Mouse (Mus musculus): Measurements from ENCODE around the gene Ube2d3. TPM values are rescaled to one million over a fixed set of nuclear protein-coding genes. Genes with fewer than 3 reads are reported as not detected.

The Ube2d3 gene
- polyA plus RNA-seq, 1 experiment from 2014 or later = 586 TPM

DNA sequence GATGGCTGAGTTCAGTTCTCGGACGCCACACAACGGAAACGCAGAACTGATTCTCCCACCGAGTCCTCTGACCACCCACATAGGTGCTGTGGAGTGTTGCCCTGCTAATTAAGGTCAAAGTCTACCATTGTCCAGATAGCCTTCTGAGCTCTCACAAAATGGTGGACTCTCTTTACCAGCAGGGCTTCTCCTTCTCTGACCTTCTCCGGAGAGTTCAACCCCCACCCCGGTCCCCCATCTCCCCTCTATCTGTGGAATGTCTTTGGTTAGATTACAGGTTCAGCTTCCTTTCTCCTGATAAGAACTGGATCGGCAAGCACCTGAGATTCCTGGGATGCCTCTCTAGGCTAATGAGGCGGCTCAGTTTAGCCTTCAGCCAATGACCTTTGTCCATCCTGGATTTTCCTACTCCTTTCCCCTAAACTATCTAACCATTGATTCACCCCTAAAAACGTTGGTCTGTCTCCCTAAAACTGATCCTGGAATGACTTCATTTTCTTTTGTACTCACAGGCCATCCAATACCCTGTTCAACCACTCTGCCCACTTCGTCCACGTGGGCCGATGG lies 68.0 kb downstream of the Ube2d3 start:
- H3K36me3 ChIP-seq (ENCODE audit: insufficient read depth) = no peaks in the 10 kb centered on the region
- no peak overlapping the region for H3K4me2 ChIP-seq
- no peaks in the 10 kb centered on the region for H3K4me1 ChIP-seq (ENCODE audit: insufficient read depth)
- WGBS = 70% methylated on average over 13 of the region's 13 CpGs
- no peak overlapping the region for H3K4me3 ChIP-seq (ENCODE audit: low read depth, low read length)
- no peak for DNase-seq
- H3K9ac ChIP-seq = no peak overlapping the region
- no peak for TF ChIP-seq CTCF (IDR thresholded peaks at IDR 0.05; ENCODE audit: low read depth)
- H3K27me3 ChIP-seq (ENCODE audit: insufficient read depth, low read length) = no peaks in the 10 kb centered on the region
- ATAC-seq (ENCODE audit: insufficient read depth) = no peak
- no peak overlapping the region for H3K27ac ChIP-seq (ENCODE audit: low read depth)
- H3K9me3 ChIP-seq (ENCODE audit: low read depth, low read length) = no peaks in the 10 kb centered on the region

DNA sequence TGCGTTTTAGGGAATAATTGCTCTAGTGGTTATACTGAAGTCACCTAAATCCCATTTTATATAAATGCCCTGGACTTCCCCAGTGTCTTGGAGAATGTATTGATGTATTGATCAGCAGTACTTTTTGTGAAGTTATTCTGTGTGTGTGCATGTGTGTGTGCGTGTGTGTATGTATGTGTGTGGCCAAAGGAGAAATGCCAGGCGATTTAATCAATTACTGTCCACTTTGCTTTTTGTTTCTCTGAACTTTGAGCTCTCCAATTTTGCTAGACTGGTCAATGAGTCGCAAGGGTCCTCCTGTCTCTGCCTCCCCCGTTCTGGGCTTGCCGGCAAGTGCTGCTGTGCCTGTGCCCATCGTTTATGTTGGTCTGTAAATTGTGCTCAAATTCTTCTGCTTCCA lies 69.6 kb downstream of the Ube2d3 start:
- Histone ChIP-seq H3K4me2 (no peak overlapping the region), H3K27me3 (ENCODE audit: insufficient read depth, low read length) (no peaks in the 10 kb centered on the region), H3K9ac (no peak overlapping the region), H3K36me3 (ENCODE audit: insufficient read depth) (no peaks in the 10 kb centered on the region), H3K27ac (ENCODE audit: low read depth) (no peak overlapping the region), H3K4me3 (ENCODE audit: low read depth, low read length) (no peak overlapping the region), H3K4me1 (ENCODE audit: insufficient read depth) (no peaks in the 10 kb centered on the region), H3K9me3 (ENCODE audit: low read depth, low read length) (no peaks in the 10 kb centered on the region)
- DNase-seq (no peak), ATAC-seq (ENCODE audit: insufficient read depth) (no peak)
- WGBS = 86% methylated on average over 7 of the region's 7 CpGs
- TF ChIP-seq CTCF (IDR thresholded peaks at IDR 0.05; ENCODE audit: low read depth) = no peak

DNA sequence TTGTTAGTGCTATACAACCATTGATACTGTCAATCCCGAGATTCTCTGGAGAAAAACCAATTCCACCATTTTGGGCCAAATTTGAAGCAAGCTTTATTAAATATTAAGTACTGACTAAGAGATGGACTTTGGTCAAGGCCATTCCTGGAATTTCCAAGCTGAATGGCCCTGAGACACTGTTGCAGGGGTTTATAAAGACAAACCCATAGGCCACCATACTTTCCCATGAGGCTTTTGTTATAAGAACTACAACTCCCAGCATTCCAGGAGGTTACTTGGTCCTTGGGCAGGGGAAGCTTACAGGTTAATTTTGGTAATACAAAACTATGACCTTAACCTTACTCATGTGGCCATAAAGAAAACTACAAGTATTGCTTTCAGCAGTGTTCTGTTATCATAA lies 70.2 kb downstream of the Ube2d3 start:
- no peak for DNase-seq
- Histone ChIP-seq H3K27ac (ENCODE audit: low read depth) (no peak overlapping the region), H3K4me2 (no peak overlapping the region), H3K9me3 (ENCODE audit: low read depth, low read length) (no peaks in the 10 kb centered on the region), H3K9ac (no peak overlapping the region), H3K36me3 (ENCODE audit: insufficient read depth) (no peaks in the 10 kb centered on the region), H3K27me3 (ENCODE audit: insufficient read depth, low read length) (no peaks in the 10 kb centered on the region), H3K4me3 (ENCODE audit: low read depth, low read length) (no peak overlapping the region), H3K4me1 (ENCODE audit: insufficient read depth) (no peaks in the 10 kb centered on the region)
- no peak for TF ChIP-seq CTCF (IDR thresholded peaks at IDR 0.05; ENCODE audit: low read depth)
- ATAC-seq (ENCODE audit: insufficient read depth) = no peak
- WGBS = 90% methylated on average over 1 of the region's 1 CpGs

DNA sequence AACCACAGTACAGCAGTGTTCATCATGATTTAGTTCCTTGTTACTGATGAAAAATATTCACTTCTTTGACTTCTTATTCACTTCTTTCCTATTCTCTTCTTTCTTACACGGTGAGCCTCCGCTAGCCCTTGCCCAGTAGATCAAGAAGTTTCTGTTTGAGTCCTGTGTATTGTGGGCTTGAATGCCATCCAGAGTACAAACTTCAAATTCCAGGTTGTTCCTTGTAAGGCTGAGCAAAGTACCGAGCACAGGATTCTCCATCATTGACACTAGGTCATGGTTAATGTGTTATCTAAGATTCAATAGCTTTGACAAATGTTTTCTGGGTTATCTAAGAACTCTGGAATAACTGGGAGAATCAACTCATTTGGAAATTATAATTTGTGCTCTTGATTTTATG lies 72.4 kb downstream of the Ube2d3 start:
- no peak overlapping the region for H3K27ac ChIP-seq (ENCODE audit: low read depth)
- no peaks in the 10 kb centered on the region for H3K4me1 ChIP-seq (ENCODE audit: insufficient read depth)
- no peaks in the 10 kb centered on the region for H3K27me3 ChIP-seq (ENCODE audit: insufficient read depth, low read length)
- no peak overlapping the region for H3K4me2 ChIP-seq
- TF ChIP-seq CTCF (IDR thresholded peaks at IDR 0.05; ENCODE audit: low read depth) = no peak
- no peaks in the 10 kb centered on the region for H3K9me3 ChIP-seq (ENCODE audit: low read depth, low read length)
- no peak for DNase-seq
- H3K36me3 ChIP-seq (ENCODE audit: insufficient read depth) = no peaks in the 10 kb centered on the region
- no peak for ATAC-seq (ENCODE audit: insufficient read depth)
- 77% methylated on average over 3 of the region's 3 CpGs for WGBS
- H3K9ac ChIP-seq = no peak overlapping the region
- no peak overlapping the region for H3K4me3 ChIP-seq (ENCODE audit: low read depth, low read length)

DNA sequence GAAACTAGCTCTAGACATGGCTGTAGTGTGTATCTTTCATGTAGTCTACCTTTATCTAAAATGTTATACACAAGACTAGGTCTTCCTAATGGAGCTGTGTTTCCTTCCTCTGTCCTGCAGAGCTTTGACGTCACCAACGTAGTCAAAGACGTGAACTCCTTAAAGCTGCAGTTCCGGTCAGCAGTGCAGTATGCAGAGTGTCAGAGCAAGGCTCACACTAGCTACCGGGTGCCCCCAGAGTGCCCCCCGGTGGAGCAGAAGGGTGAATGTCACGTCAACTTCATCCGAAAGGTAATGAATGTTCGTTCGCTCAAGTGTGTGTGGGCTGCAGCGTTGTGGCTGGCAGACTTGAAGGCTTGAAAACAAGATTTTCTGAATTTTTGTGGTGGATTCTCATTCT lies 73.7 kb downstream of the Ube2d3 start:
- DNase-seq (peak; percentile 53), ATAC-seq (ENCODE audit: insufficient read depth) (peak; percentile 45; the same call in 1 of the 2 replicates)
- H3K4me2 ChIP-seq = no peak overlapping the region
- no peak overlapping the region for H3K9ac ChIP-seq
- 35% methylated on average over 11 of the region's 11 CpGs for WGBS
- no peaks in the 10 kb centered on the region for H3K9me3 ChIP-seq (ENCODE audit: low read depth, low read length)
- no peak overlapping the region for H3K4me3 ChIP-seq (ENCODE audit: low read depth, low read length)
- no peaks in the 10 kb centered on the region for H3K4me1 ChIP-seq (ENCODE audit: insufficient read depth)
- H3K27me3 ChIP-seq (ENCODE audit: insufficient read depth, low read length) = no peaks in the 10 kb centered on the region
- H3K27ac ChIP-seq (ENCODE audit: low read depth) = no peak overlapping the region
- TF ChIP-seq CTCF (IDR thresholded peaks at IDR 0.05; ENCODE audit: low read depth) = 0 out of 2 replicates have a peak, but pooled peaks have one; percentile 28
- H3K36me3 ChIP-seq (ENCODE audit: insufficient read depth) = no peaks in the 10 kb centered on the region

DNA sequence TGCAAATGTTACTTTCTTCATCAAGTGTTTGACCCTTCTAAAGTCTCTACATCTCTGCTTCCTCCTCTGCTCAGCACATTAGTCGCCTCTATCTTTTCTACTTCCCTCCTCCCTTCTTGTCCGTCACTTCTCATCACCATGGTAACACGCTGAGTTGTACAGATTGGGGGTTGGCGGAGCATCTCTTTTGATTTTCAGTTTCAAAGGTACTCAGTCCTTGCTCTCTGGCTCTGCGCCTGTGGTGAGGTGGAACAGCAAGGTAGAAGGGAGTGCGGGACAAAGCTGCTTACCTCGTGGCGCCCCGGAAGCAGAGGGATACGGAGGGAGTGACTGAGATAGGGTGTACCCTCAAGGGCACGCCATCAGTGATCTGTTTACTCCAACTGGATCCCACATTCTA lies 75.3 kb downstream of the Ube2d3 start:
- Histone ChIP-seq H3K36me3 (ENCODE audit: insufficient read depth) (no peaks in the 10 kb centered on the region), H3K27me3 (ENCODE audit: insufficient read depth, low read length) (no peaks in the 10 kb centered on the region), H3K4me2 (peak overlapping the region; percentile 29; the same call in 1 of the 2 replicates), H3K4me3 (ENCODE audit: low read depth, low read length) (no peak overlapping the region), H3K27ac (ENCODE audit: low read depth) (no peak overlapping the region), H3K4me1 (ENCODE audit: insufficient read depth) (no peaks in the 10 kb centered on the region), H3K9me3 (ENCODE audit: low read depth, low read length) (no peaks in the 10 kb centered on the region), H3K9ac (no peak overlapping the region)
- WGBS = 40% methylated on average over 11 of the region's 11 CpGs
- DNase-seq (peak; percentile 21), ATAC-seq (ENCODE audit: insufficient read depth) (no peak)
- no peak for TF ChIP-seq CTCF (IDR thresholded peaks at IDR 0.05; ENCODE audit: low read depth)

DNA sequence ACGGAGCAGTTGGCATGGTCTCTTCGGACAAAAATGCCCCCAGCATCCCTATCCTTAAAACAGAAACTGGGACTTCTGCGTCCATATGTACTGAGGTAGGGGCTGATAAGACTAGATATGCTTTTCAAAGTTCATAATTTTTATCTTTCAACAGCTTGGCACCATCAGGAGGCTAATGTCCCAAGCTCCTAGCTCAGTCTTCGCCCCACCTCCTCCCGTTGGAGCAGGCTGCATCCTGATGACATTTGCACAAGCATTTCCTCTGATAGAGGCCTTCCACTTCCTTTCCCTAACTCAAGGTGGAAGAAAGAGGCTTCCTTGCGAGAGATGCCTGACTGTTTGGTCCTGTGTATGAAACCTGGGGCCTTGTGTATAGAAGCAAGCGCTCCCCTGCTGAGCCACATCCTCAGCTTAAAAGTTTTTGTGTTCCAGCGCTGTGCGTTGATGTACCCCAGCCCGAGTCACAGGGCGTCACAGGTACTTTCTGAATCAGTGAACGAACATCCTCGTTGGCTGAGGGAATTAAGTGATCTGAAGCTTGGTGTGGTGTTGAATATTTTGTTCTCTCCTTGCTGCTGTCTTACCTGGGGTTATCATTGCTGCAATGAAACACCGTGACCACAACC lies 76.0 kb downstream of the Ube2d3 start:
- no peak for ATAC-seq (ENCODE audit: insufficient read depth)
- H3K27me3 ChIP-seq (ENCODE audit: insufficient read depth, low read length) = no peaks in the 10 kb centered on the region
- H3K9me3 ChIP-seq (ENCODE audit: low read depth, low read length) = no peaks in the 10 kb centered on the region
- no peaks in the 10 kb centered on the region for H3K4me1 ChIP-seq (ENCODE audit: insufficient read depth)
- 76% methylated on average over 14 of the region's 14 CpGs for WGBS
- no peak for DNase-seq
- H3K4me2 ChIP-seq = no peak overlapping the region
- H3K4me3 ChIP-seq (ENCODE audit: low read depth, low read length) = no peak overlapping the region
- H3K27ac ChIP-seq (ENCODE audit: low read depth) = no peak overlapping the region
- no peak for TF ChIP-seq CTCF (IDR thresholded peaks at IDR 0.05; ENCODE audit: low read depth)
- no peak overlapping the region for H3K9ac ChIP-seq
- H3K36me3 ChIP-seq (ENCODE audit: insufficient read depth) = no peaks in the 10 kb centered on the region

Data from lung, embryonic 14.5 days (tissue).